Mouse (Mus musculus): ENCODE measurements around the gene Parp16.
"Not testable (repeated sequence)": the region's sequence is repeated elsewhere in the genome, so short reads cannot be mapped to it uniquely, and the experiment has no call there.

The Parp16 gene

GRCm38 (mm10) chr9:65208293-65209179, 13.4 kb downstream of the Parp16 start:
- DNase-seq = no peak

GRCm38 (mm10) chr9:65211598-65211997, 16.4 kb downstream of the Parp16 start:
- no peak for DNase-seq

GRCm38 (mm10) chr9:65214425-65214777, 19.2 kb downstream of the Parp16 start:
- DNase-seq = no peak

DNA sequence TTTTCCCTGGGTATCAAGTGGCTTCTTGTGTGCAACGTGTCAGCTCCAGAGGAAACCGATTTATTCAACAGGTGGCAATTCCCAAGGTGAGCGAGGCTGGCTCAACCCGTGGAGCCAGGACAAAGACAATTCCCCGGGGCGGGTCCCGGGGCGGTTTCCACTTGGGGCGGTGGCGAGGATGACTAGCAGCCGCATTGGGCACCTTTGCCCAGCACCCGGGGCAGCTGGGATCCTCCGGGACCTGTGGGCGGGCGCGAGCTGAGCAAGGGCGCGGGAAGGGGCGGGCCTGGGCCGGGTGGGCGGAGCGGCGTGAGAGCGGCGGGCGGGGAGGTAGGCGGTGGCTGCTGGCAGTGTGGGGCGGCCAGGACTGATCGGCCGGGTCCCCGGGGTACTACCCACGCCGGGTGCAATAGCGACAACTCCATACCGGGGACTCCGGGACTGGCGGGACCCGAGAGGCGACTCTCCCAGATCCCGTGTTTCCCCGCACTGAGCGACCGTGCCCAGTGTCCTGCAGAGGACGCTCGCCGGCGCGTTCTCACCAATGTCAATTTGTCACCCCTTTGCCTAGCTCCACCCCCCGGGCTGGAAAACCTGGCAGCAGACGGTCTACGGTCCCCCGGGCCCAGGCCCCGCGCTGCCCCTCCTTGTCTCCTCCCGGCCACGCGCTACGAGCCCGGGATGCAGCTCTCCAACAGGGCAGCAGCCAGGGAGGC, 19.8 kb downstream of the Parp16 start:
- DNase-seq = peak; percentile 87 to 88

DNA sequence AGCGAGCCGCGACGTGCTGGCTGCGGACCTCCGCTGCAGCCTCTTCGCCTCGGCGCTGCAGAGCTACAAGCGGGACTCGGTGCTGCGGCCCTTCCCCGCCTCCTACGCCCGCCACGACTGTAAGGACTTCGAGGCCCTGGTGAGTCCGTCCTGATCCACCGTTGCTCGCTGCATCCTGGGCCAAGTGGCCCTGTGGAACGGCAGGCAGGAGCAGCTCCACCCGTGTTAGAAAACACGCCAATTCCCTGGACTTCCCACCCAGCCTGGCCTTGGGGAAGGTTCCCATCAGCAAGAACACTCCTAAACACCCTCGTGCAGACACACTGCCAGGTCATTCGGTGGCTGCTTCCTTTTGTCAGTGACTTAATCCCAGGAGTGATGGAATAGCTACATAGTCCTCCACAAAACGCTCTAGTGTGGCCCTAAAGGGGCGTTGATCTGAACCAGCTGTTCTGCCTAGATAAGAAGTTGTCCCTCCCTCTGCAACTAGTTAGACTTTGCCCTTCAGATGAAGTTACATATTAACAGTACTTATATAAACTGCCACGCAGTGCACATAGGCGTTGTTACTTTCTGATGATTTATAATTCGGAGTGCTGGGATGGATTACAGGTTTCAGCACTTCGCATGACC, 20.5 kb downstream of the Parp16 start:
- DNase-seq = no peak

GRCm38 (mm10) chr9:65216972-65217371, 21.8 kb downstream of the Parp16 start:
- no peak for DNase-seq

GRCm38 (mm10) chr9:65217661-65218060, 22.5 kb downstream of the Parp16 start:
- DNase-seq = no peak

DNA sequence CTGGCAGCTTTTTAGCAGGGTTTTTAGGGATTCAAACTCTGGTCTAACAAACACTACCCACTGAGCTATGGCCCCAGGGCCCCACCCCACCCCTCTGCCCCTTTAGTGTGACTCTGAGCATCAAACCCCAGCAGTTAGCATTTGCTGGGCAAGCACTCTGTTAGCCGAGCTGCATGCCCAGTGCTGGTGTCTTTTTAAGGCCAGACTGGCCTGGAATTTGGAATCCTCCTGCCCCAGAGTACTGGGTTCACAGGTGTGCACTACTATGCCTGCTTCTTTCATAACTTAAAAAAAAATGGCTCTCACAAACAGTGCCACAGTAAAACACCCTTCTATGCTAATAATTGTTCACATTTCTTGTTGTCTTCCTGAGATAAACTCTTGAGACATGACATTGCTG, 23.8 kb downstream of the Parp16 start:
- no peak for DNase-seq

DNA sequence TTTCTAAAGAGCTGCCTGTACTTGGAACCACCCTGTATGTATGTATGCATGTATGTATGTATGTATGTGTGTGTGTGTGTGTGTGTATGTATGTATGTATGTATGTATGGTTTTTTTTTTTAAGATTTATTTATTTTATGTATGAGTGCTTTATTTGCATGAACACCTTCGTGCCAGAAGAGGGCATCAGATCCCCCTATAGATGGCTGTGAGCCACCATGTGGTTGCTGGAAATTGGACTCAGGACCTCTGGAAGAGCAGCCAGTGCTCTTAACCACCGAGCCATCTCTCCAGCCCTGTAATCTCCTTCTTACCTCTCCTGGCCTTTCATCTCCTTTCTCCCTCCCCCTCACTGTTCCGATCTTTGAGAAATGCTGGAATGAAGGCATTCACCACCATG, 25.2 kb downstream of the Parp16 start:
- DNase-seq = not testable (repeated sequence)

DNA sequence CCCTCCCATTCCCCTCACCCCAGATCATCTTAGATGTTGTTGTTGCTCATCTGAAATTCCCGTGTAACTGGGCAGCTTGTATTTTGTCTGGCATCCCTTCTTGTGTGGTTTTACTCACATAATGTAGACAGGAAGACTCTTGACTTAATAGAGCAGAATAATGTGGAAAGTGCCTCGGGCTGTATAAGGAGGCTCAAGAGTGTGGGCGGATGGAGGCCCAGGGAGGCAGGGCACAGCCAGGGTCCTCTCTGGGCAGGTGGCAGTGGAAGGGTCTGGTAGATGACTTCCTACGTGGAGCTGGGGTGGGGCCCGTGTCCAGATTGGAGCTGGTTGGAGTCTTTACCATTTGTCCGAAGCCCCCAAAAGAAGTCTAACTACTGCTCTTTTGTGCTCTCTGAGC, 28.8 kb downstream of the Parp16 start:
- DNase-seq = no peak

DNA sequence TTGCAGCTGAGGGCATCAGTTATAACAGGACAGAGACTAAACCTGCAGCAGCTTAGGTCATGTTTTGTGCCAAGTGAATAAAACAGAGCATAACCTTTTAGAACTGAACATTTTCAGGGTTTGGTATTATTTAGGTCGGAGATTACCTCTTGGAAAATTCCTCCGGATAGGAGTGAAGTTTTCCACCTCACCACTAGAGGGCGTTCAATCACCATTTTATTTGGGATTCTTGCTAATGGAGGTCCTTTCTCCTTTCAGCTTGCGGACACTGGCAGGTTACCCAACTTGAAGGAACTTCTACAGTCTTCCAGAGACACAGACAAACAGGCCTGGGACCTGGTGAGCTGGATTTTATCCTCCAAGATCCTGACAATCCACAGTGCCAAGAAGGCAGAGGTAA, 30.6 kb downstream of the Parp16 start:
- DNase-seq = peak; percentile 64 to 70

DNA sequence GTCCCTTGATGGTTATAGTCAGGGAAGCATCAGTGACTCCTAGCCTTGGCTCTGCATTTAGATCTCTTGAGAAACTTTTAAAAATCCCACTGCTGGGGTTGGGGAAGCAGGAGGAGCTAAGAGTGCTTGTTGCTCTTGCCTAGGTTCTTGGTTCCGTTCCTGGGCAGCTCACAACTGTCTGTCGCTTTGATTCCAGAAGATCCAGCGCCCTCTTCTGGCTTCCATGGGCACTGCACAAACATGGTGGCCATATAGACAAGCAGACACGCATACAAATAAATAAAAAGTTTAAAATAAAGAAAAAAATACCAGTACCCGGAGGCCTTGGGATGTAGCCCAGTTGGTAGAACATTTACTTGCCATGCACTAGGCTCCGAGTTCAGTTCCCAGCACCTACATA, 35.1 kb downstream of the Parp16 start:
- no peak for DNase-seq

DNA sequence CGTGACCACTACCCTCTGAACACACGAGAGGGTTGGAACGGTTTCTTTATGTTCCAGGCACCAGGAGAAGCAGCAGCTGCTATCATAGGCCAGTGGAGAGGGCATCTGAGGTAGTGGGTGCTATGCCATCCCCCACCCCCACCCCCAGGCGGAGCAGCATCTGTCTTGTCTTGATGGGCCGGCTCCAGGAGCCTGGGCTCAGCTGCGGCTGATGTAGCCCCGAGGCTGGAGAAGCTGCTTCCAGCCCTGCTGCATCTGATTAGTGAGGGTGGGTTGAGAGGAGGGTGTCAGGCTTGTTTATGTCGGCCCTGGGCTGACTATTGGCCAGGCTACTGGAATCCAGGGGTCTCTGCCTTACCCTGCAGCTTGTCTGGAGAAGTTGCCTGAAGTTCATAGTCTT, 36.1 kb downstream of the Parp16 start:
- DNase-seq = peak in 1 of 2 experiments; percentile 35

DNA sequence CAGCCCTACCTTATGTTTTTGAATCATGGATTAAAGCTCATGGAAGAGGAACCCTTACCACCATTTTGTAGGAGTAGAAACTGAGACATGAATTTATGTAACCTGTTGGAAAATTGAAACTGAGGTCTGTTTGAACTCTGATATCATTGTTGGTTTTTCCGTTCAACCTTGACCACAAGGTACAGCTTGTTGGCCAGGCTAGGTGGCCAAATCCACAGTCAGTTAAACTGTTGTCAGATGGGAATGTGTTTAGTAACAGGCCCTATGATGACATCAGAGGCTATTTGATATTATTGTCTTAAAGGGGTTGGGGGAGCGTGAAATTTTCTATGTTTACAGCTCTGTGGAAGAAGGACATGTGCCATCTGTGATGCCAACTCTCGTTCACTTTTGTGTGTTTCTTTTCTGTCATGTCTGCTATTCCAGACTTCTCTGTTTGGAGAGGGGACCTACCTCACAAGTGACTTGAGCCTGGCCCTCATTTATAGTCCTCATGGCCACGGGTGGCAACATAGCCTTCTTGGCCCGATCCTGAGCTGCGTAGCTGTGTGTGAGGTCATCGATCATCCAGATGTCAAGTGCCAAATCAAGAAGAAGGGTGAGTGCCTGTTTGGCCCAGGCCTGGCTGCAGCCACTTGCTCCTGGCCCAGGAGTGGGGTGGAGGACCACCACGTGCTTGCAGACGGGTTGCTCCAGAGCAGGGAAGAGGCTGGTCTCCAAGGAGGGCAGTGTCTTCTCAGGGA, 38.3 kb downstream of the Parp16 start:
- no peak for DNase-seq

- no peak for DNase-seq
Observed at GRCm38 (mm10) chr9:65234734-65235133, 39.6 kb downstream of the Parp16 start.

- no peak for DNase-seq
Observed at GRCm38 (mm10) chr9:65235601-65236000, 40.4 kb downstream of the Parp16 start.

DNA sequence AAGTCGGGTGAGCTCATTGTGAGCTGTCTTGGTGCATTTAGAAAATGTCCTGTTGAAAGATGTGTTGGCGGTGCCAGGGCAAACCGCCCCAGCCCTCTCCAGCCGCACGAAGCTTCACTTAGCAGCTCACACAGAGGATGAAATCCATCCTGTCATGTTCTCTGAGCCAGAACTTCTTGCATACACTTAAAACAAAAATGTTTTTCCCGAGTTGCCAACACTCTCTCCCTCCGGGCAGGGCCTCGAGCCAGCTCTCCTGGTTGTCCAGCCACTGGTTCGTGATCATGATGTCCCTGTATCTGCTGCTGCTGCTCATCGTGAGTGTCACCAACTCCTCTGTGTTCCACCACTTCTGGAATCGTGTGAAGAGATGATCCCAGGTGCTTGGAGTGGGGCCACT, 42.5 kb downstream of the Parp16 start:
- peak in 1 of 2 experiments; percentile 34 for DNase-seq

DNA sequence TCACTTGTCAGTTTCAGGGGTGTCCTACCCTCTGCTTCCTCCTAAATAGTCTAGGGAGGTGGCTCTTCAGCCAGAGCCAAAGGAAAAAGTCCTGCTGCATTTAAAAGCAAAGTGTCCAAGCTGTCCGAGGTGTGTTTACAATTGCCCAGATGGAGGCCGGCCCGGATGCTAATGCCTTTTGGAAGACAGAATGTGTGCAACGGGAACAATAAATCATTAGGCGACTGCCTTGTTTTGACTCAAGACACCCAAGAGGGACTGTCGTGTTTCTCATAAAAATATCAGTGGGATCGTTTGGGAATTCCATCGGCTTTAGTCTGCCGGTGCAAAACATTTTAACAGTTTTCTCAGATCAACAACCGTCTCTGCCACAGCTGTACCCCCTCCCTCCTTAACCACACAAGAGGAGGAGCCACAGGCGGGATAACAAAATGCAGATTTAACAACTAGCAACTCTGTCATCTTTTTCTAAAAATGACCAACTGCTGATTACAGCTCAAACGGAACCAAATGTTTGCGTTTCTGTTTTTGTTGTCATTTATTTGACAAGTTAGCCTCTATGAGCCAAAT, 43.1 kb downstream of the Parp16 start:
- DNase-seq = no peak

DNA sequence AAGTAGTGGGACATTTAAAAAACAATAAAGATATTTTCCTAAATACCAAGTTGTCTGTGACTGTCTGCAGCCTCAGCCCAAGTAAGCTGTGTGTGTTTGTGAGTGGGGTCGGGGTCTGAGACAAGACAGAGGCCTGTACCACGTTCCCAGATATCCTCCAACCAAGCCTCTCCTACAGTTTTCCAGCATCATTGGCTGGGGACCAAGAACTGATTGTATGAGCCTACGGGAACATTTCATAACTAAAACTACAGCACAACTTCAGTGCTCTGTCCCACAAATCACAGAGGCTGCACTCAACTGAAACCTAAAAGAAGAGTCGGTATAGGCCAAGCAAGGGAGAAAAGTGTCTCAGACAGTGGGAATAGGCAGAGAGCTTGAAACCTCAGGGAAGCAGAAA, 44.0 kb downstream of the Parp16 start:
- no peak for DNase-seq

GRCm38 (mm10) chr9:65239731-65240130, 44.6 kb downstream of the Parp16 start:
- no peak for DNase-seq

- no peak for DNase-seq
Observed at GRCm38 (mm10) chr9:65240587-65240986, 45.4 kb downstream of the Parp16 start.

- no peak for DNase-seq
Observed at GRCm38 (mm10) chr9:65241973-65242372, 46.8 kb downstream of the Parp16 start.

DNA sequence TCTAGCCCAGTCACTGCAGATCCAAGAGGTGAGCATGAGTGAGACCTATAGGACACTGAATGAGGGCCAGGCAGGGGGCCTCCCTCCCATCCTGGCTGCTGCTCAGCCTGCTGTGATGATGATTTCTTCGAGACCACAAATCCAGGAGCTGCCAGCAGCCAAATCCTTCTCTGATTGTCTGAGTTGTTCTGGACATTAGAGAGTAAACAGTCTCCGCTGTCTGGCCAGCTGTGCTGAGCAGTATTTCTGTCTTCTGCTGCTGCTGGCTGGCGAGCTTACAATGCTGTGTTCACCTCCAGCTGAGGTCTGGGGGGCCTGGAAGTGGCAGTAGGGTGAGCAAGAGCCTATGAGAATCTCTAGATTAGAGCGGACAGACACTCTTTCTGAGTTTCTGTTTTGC, 48.1 kb downstream of the Parp16 start:
- no peak for DNase-seq

Measured in cerebellum, postnatal 14 days (tissue).